Mouse (Mus musculus) megakaryocyte, embryonic 14.5 days (primary cell): ENCODE measurements around the gene Smyd3.

Experiments
- FLI1 ChIP-seq: IDR thresholded peaks from 2 replicates; pipeline ENCODE4 v1.6.1; 2012; ENCODE audit warnings: low read length, inconsistent platforms, mixed read lengths
- GATA1 ChIP-seq: IDR thresholded peaks from 3 replicates; pipeline ENCODE4 v1.6.1; 2012; ENCODE audit warnings: mixed read lengths, low read length, inconsistent platforms, borderline replicate concordance

DNA sequence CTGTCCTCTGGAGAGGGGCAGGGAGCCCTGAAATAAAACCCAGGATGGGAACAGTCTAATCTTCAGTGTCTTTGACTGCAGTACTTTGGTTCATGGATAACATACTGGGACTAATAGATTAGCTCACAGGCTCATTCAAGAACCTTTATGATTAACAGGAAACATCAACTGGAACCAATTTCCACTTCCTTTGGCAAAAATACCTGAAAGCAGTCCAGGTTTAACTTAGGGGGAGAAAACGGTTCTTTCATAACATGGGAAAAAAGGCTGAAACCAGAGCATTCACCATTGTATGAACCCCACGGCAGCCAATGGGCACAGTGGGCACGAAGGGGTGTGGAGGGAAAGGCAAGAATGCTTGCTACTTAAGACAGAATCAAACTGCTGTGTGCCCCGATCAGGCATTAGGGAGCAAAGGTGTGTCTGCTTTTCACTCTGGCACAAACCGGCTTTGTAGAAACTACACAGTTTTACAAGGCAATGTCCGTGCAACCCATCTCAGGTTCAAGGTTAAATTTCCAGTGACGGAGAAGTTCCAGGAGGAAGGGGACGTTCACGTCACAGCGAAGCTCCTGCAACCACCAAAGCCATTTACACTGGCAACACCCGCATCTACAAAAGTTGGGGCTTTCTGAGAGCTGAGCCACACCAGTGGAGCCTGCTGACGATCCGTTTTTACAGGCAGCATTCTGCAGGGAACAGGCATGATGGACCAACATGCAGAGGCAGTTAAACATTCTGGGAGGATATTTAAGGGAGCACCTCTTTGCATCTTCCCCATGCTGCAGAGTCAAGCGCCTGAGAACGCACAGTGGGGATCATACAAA, 458.3 kb downstream of the Smyd3 start:
- TF ChIP-seq GATA1: no peak
- no peak for TF ChIP-seq FLI1
